Mouse (Mus musculus): ENCODE measurements around the gene Rae1. TPM values are rescaled to one million over a fixed set of nuclear protein-coding genes. Genes with fewer than 3 reads are reported as not detected.

Rae1 gene
- polyA plus RNA-seq, 1 experiment from 2014 or later: 155 TPM

- no peak overlapping the region for H3K4me3 ChIP-seq (ENCODE audit: low read depth, low read length)
- H3K4me1 ChIP-seq (ENCODE audit: control insufficient read depth, insufficient read depth, low read length): peaks cover 6% of the 10 kb centered on the region; the same call in 1 of the 2 replicates
- H3K36me3 ChIP-seq (replicated peaks; ENCODE audit: control insufficient read depth, insufficient read depth, low read depth, low read length): no peaks in the 10 kb centered on the region
- ATAC-seq (replicated peaks; ENCODE audit: insufficient number of reproducible peaks, low FRiP score, low TSS enrichment, low read depth): no peak
- H3K9ac ChIP-seq (replicated peaks; ENCODE audit: low read length): no peak overlapping the region
- WGBS: 58% methylated on average over 4 of the region's 4 CpGs
- no peak overlapping the region for H3K27ac ChIP-seq (replicated peaks; ENCODE audit: low read depth, low read length)
- no peaks in the 10 kb centered on the region for H3K9me3 ChIP-seq (replicated peaks; ENCODE audit: control insufficient read depth, low read length)
- H3K4me2 ChIP-seq (ENCODE audit: low read depth, low read length): no peak overlapping the region
- H3K27me3 ChIP-seq (ENCODE audit: control insufficient read depth, insufficient read depth, low read length): no peaks in the 10 kb centered on the region
- DNase-seq (ENCODE audit: low spot score): no peak
Observed at GRCm38 (mm10) chr2:172978131-172978633, 21.7 kb upstream of the Rae1 start.

GRCm38 (mm10) chr2:172979666-172980345 lies 20.1 kb upstream of the Rae1 start:
- WGBS: 95% methylated on average over 43 of the region's 43 CpGs
- Histone ChIP-seq H3K4me2 (ENCODE audit: low read depth, low read length) (no peak overlapping the region), H3K4me3 (ENCODE audit: low read depth, low read length) (no peak overlapping the region), H3K36me3 (replicated peaks; ENCODE audit: control insufficient read depth, insufficient read depth, low read depth, low read length) (no peaks in the 10 kb centered on the region), H3K4me1 (ENCODE audit: control insufficient read depth, insufficient read depth, low read length) (peaks cover 6% of the 10 kb centered on the region; the same call in 1 of the 2 replicates), H3K9ac (replicated peaks; ENCODE audit: low read length) (no peak overlapping the region), H3K9me3 (replicated peaks; ENCODE audit: control insufficient read depth, low read length) (no peaks in the 10 kb centered on the region), H3K27me3 (ENCODE audit: control insufficient read depth, insufficient read depth, low read length) (no peaks in the 10 kb centered on the region), H3K27ac (replicated peaks; ENCODE audit: low read depth, low read length) (no peak overlapping the region)
- ATAC-seq (replicated peaks; ENCODE audit: insufficient number of reproducible peaks, low FRiP score, low TSS enrichment, low read depth) (no peak), DNase-seq (ENCODE audit: low spot score) (no peak)

DNA sequence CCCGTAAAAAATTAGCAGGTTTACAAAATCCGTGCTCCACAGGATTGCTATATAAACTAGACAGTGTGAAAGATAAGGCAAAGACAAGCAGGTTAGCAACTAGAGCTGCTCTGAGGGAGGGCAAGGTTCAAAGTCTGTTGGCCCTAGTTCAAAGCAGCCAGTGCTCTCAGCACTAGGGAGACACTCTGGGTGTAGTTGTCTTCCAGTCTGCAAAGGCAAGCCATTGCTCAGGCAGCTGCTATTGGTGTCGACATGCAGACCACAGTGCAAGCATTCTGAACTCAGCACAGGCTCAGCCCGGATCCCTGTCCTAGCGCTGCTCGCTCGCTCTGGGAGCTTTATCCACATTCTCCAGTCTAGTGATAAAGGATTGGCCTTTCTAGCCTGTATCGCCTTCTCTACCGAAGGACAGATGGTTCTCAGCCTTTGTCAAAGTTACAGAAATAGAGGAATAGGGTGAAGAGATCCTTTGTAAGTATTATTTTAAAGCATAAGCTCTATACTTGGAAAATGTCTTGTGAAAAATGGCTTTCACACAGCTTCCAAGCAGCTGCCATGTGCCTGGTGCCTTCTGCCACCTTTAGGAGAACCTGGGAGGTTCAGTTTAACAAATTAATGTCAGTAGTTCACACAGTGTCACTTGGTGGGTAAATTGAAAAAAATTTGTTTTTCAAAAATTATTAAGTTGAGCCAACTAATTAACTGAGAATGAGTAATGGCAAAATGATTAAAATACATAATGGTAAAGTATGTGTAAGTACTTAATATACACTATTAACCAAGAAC lies 16.9 kb upstream of the Rae1 start:
- no peaks in the 10 kb centered on the region for H3K36me3 ChIP-seq (replicated peaks; ENCODE audit: control insufficient read depth, insufficient read depth, low read depth, low read length)
- H3K9me3 ChIP-seq (replicated peaks; ENCODE audit: control insufficient read depth, low read length): no peaks in the 10 kb centered on the region
- H3K27ac ChIP-seq (replicated peaks; ENCODE audit: low read depth, low read length): no peak overlapping the region
- no peak overlapping the region for H3K4me3 ChIP-seq (ENCODE audit: low read depth, low read length)
- no peaks in the 10 kb centered on the region for H3K4me1 ChIP-seq (ENCODE audit: control insufficient read depth, insufficient read depth, low read length)
- ATAC-seq (replicated peaks; ENCODE audit: insufficient number of reproducible peaks, low FRiP score, low TSS enrichment, low read depth) (0 out of 2 replicates have a peak, but pooled peaks have one; percentile 59), DNase-seq (ENCODE audit: low spot score) (no peak)
- no peaks in the 10 kb centered on the region for H3K27me3 ChIP-seq (ENCODE audit: control insufficient read depth, insufficient read depth, low read length)
- WGBS: 78% methylated on average over 9 of the region's 9 CpGs
- H3K4me2 ChIP-seq (ENCODE audit: low read depth, low read length): no peak overlapping the region
- H3K9ac ChIP-seq (replicated peaks; ENCODE audit: low read length): no peak overlapping the region

DNA sequence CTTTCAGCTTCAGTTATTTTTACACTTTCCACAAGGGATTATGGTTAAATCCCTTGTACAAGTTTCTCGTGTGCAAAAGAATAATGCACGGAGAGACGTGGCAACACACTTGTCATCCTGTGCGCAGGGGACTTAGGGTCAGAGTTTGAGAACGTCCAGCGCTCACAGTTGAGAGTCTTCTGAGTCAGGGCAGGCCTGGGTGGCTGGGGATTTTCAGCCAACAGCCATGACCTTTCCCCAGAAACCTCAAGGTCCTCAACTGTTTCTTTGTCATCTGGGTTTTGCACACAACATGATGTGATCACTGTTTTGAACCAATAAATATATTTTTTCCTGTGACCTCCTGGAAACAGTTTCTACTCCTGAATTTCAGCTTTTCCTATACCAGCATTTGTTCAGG lies 9.8 kb upstream of the Rae1 start:
- H3K27ac ChIP-seq (replicated peaks; ENCODE audit: low read depth, low read length): no peak overlapping the region
- no peak for ATAC-seq (replicated peaks; ENCODE audit: insufficient number of reproducible peaks, low FRiP score, low TSS enrichment, low read depth)
- WGBS: 82% methylated on average over 6 of the region's 6 CpGs
- no peaks in the 10 kb centered on the region for H3K4me1 ChIP-seq (ENCODE audit: control insufficient read depth, insufficient read depth, low read length)
- no peak overlapping the region for H3K9ac ChIP-seq (replicated peaks; ENCODE audit: low read length)
- no peaks in the 10 kb centered on the region for H3K27me3 ChIP-seq (ENCODE audit: control insufficient read depth, insufficient read depth, low read length)
- H3K4me3 ChIP-seq (ENCODE audit: low read depth, low read length): no peak overlapping the region
- no peak for DNase-seq (ENCODE audit: low spot score)
- H3K4me2 ChIP-seq (ENCODE audit: low read depth, low read length): no peak overlapping the region
- H3K9me3 ChIP-seq (replicated peaks; ENCODE audit: control insufficient read depth, low read length): no peaks in the 10 kb centered on the region
- H3K36me3 ChIP-seq (replicated peaks; ENCODE audit: control insufficient read depth, insufficient read depth, low read depth, low read length): no peaks in the 10 kb centered on the region

DNA sequence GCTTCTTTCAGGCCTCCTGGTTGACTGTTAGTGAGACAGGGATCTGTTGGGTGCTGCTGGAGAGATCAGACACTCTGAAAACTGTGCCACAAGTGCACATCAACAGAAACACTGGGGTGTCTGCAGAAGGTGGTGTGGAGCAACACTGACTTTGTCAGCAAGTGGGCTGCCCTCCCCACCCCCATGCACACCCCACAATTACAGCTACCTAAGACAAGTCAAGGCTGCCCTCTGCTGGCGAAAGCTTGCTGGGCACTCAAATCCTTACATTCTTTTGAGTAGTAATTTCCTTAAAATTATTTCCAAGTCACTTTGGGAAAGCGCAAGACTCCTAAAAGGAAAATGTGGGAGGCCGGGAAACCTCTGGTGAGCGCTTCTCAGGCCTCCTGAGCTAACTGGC lies 3.7 kb upstream of the Rae1 start:
- Histone ChIP-seq H3K27ac (replicated peaks; ENCODE audit: low read depth, low read length) (no peak overlapping the region), H3K9me3 (replicated peaks; ENCODE audit: control insufficient read depth, low read length) (no peaks in the 10 kb centered on the region), H3K36me3 (replicated peaks; ENCODE audit: control insufficient read depth, insufficient read depth, low read depth, low read length) (no peaks in the 10 kb centered on the region), H3K27me3 (ENCODE audit: control insufficient read depth, insufficient read depth, low read length) (no peaks in the 10 kb centered on the region), H3K4me2 (ENCODE audit: low read depth, low read length) (no peak overlapping the region), H3K9ac (replicated peaks; ENCODE audit: low read length) (no peak overlapping the region), H3K4me1 (ENCODE audit: control insufficient read depth, insufficient read depth, low read length) (peaks cover 4% of the 10 kb centered on the region; the same call in 1 of the 2 replicates), H3K4me3 (ENCODE audit: low read depth, low read length) (no peak overlapping the region)
- ATAC-seq (replicated peaks; ENCODE audit: insufficient number of reproducible peaks, low FRiP score, low TSS enrichment, low read depth): no peak
- peak; percentile 88 for DNase-seq (ENCODE audit: low spot score)
- WGBS: 13% methylated on average over 4 of the region's 4 CpGs

DNA sequence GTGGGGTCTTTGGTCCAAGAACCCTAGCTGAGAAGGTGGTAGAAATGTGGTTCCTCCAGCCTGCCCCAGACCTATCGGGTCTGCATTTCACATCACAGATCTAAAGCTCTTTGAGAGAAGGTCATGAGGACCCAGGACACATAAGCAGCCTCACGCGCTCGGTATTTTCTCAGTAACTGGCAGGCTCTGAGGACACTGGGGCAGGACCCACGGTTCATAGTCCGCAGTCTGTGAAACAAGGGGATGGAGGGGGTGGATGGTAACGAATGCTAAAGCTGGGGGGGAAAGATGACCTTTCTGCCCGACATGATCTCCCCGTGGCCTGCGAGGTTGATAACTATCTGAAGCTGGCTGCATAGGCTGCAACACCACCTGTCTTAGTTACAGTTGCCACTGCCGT lies 2.2 kb upstream of the Rae1 start:
- Histone ChIP-seq H3K4me1 (ENCODE audit: control insufficient read depth, insufficient read depth, low read length) (peaks cover 5% of the 10 kb centered on the region; the same call in 1 of the 2 replicates), H3K4me2 (ENCODE audit: low read depth, low read length) (no peak overlapping the region), H3K36me3 (replicated peaks; ENCODE audit: control insufficient read depth, insufficient read depth, low read depth, low read length) (peaks cover under 1% of the 10 kb centered on the region; the same call in 1 of the 2 replicates), H3K27ac (replicated peaks; ENCODE audit: low read depth, low read length) (no peak overlapping the region), H3K9me3 (replicated peaks; ENCODE audit: control insufficient read depth, low read length) (no peaks in the 10 kb centered on the region), H3K27me3 (ENCODE audit: control insufficient read depth, insufficient read depth, low read length) (no peaks in the 10 kb centered on the region), H3K4me3 (ENCODE audit: low read depth, low read length) (no peak overlapping the region), H3K9ac (replicated peaks; ENCODE audit: low read length) (no peak overlapping the region)
- DNase-seq (ENCODE audit: low spot score): no peak
- ATAC-seq (replicated peaks; ENCODE audit: insufficient number of reproducible peaks, low FRiP score, low TSS enrichment, low read depth): no peak
- WGBS: 70% methylated on average over 11 of the region's 11 CpGs

- Histone ChIP-seq H3K4me3 (ENCODE audit: low read depth, low read length) (no peak overlapping the region), H3K9ac (replicated peaks; ENCODE audit: low read length) (no peak overlapping the region), H3K4me1 (ENCODE audit: control insufficient read depth, insufficient read depth, low read length) (peaks cover 5% of the 10 kb centered on the region; the same call in 1 of the 2 replicates), H3K27ac (replicated peaks; ENCODE audit: low read depth, low read length) (no peak overlapping the region), H3K9me3 (replicated peaks; ENCODE audit: control insufficient read depth, low read length) (no peaks in the 10 kb centered on the region), H3K36me3 (replicated peaks; ENCODE audit: control insufficient read depth, insufficient read depth, low read depth, low read length) (peaks cover 3% of the 10 kb centered on the region; the same call in 1 of the 2 replicates), H3K27me3 (ENCODE audit: control insufficient read depth, insufficient read depth, low read length) (no peaks in the 10 kb centered on the region), H3K4me2 (ENCODE audit: low read depth, low read length) (no peak overlapping the region)
- ATAC-seq (replicated peaks; ENCODE audit: insufficient number of reproducible peaks, low FRiP score, low TSS enrichment, low read depth): no peak
- WGBS: 66% methylated on average over 7 of the region's 7 CpGs
- DNase-seq (ENCODE audit: low spot score): no peak
Observed at GRCm38 (mm10) chr2:172998478-172998877, 1.4 kb upstream of the Rae1 start.

- DNase-seq (ENCODE audit: low spot score): peak; percentile 64
- Histone ChIP-seq H3K9me3 (replicated peaks; ENCODE audit: control insufficient read depth, low read length) (no peaks in the 10 kb centered on the region), H3K27me3 (ENCODE audit: control insufficient read depth, insufficient read depth, low read length) (no peaks in the 10 kb centered on the region), H3K27ac (replicated peaks; ENCODE audit: low read depth, low read length) (peak overlapping the region; percentile 66), H3K4me3 (ENCODE audit: low read depth, low read length) (peak overlapping the region; percentile 94), H3K4me2 (ENCODE audit: low read depth, low read length) (peak overlapping the region; percentile 78), H3K4me1 (ENCODE audit: control insufficient read depth, insufficient read depth, low read length) (peaks cover 5% of the 10 kb centered on the region; the same call in 1 of the 2 replicates), H3K36me3 (replicated peaks; ENCODE audit: control insufficient read depth, insufficient read depth, low read depth, low read length) (peaks cover 6% of the 10 kb centered on the region), H3K9ac (replicated peaks; ENCODE audit: low read length) (peak overlapping the region; percentile 90)
- ATAC-seq (replicated peaks; ENCODE audit: insufficient number of reproducible peaks, low FRiP score, low TSS enrichment, low read depth): peak; percentile 80
- under 1% methylated on average over 42 of the region's 42 CpGs for WGBS
Observed at GRCm38 (mm10) chr2:173000285-173000652, 352 bp downstream of the Rae1 start.
